Mouse (Mus musculus): ENCODE data around the gene Ell2. TPM values are rescaled to one million over a fixed set of nuclear protein-coding genes. Genes with fewer than 3 reads are reported as not detected.

The Ell2 gene
- polyA plus RNA-seq, 1 experiment from 2014 or later: 7.0 TPM

DNA sequence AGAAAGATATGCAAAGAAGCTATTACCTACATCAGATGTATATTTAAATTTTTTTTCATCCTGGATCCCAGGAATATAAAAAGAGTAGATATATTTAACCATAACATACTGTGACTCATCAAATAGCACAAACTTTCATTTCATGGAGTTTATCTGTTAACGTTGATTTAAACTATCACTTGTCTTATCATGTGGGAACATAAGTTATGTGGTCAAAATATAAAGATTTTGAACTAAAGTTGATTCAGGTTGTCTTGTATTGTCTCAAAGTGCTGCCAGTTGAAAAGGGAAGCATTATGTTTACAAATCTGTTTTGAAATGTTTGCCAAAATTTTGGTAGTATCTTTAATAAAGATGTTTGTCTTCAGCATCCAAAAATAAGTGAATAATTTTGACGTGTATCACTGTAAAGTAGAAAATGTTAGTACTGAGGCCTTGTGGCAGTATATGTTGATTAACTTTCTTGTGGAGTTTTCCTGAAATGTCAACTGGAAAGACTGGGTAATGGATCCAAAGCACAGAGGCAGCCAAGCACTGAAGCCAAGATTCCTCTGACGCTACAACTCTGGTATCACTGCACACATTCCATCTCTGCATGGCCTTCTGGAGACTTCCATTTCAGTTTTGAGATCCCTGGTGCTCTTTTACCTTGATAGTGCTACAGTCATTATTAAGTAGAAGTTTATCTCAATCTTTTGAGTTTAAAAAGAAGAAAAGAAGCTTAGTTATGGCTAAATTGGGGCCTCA is 65.6 kb downstream of the Ell2 start:
- Histone ChIP-seq H3K36me3 (no peaks in the 10 kb centered on the region), H3K9ac (no peak overlapping the region), H3K4me2 (replicated peaks) (no peak overlapping the region), H3K9me3 (no peaks in the 10 kb centered on the region), H3K27me3 (no peaks in the 10 kb centered on the region), H3K4me1 (no peaks in the 10 kb centered on the region), H3K4me3 (no peak overlapping the region), H3K27ac (no peak overlapping the region)
- ATAC-seq (ENCODE audit: insufficient number of reproducible peaks, insufficient read depth, low FRiP score, low TSS enrichment): no peak
- WGBS: 90% methylated on average over 3 of the region's 3 CpGs

DNA sequence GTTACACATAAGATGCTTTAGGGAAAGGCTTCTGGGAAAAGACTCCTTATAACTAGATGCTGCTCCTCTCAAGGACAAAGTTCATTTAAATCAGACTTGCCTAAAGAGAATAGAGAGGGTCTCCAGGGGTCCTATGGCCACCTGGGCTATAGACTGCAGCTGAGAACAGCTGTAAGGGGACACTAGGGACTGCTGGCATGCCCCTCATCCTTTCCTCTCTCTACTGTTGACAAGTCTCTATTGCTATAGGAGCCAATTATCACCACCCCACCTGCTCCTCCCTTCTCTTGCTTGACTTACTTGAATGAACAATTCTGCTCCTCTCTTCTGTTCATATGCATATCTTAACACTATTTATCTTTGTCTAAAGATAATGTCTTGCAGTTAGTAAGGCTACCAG is 69.4 kb downstream of the Ell2 start:
- ATAC-seq (ENCODE audit: insufficient number of reproducible peaks, insufficient read depth, low FRiP score, low TSS enrichment): no peak
- no peaks in the 10 kb centered on the region for H3K9me3 ChIP-seq
- no peak overlapping the region for H3K9ac ChIP-seq
- H3K4me3 ChIP-seq: no peak overlapping the region
- H3K4me2 ChIP-seq (replicated peaks): no peak overlapping the region
- H3K27me3 ChIP-seq: no peaks in the 10 kb centered on the region
- no peaks in the 10 kb centered on the region for H3K36me3 ChIP-seq
- no peaks in the 10 kb centered on the region for H3K4me1 ChIP-seq
- H3K27ac ChIP-seq: no peak overlapping the region

DNA sequence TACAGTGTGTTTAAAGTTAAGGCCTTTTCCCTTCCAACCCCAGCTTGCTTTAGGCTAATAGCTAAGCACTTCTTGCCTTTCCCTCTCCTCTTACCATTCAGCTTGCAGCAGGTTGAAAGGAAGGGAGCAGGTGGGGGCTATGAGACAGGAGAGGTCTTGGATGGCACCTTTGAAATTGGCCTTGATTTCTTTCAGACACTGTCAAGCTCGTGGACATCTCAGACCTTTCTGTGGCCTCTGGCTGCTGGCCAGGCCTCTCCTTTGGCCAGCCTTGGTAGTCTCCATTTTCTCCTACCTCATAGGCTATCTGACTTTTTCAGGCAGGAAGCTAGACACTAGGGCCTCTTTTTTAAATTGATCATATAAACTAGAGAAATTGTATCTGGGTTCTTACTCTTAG is 70.1 kb downstream of the Ell2 start:
- no peaks in the 10 kb centered on the region for H3K36me3 ChIP-seq
- H3K9me3 ChIP-seq: no peaks in the 10 kb centered on the region
- H3K4me1 ChIP-seq: no peaks in the 10 kb centered on the region
- no peak overlapping the region for H3K9ac ChIP-seq
- 65% methylated on average over 1 of the region's 1 CpGs for WGBS
- H3K4me3 ChIP-seq: no peak overlapping the region
- no peak overlapping the region for H3K4me2 ChIP-seq (replicated peaks)
- H3K27me3 ChIP-seq: no peaks in the 10 kb centered on the region
- no peak overlapping the region for H3K27ac ChIP-seq
- no peak for ATAC-seq (ENCODE audit: insufficient number of reproducible peaks, insufficient read depth, low FRiP score, low TSS enrichment)

DNA sequence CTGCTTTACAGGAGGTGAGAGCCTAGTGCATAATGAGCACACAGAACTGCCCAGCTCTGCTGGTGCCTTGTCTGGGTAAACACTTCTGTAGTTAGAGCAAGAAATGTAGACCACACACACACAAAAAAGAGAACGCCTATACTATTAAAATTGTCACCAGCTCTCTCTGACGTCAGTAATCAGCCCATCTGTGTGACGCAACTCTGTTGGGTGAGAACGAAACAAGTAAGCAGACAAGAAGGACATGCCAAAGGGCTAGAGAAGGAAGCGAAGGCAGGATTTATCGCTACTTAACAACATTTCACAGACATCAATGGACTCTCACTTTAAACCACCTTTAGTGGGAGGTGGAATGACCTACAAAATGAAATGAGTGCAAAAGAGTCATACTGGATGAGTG is 71.6 kb downstream of the Ell2 start:
- Histone ChIP-seq H3K9me3 (no peaks in the 10 kb centered on the region), H3K4me2 (replicated peaks) (no peak overlapping the region), H3K27ac (no peak overlapping the region), H3K4me1 (no peaks in the 10 kb centered on the region), H3K4me3 (no peak overlapping the region), H3K36me3 (no peaks in the 10 kb centered on the region), H3K9ac (no peak overlapping the region), H3K27me3 (no peaks in the 10 kb centered on the region)
- 84% methylated on average over 6 of the region's 6 CpGs for WGBS
- no peak for ATAC-seq (ENCODE audit: insufficient number of reproducible peaks, insufficient read depth, low FRiP score, low TSS enrichment)

DNA sequence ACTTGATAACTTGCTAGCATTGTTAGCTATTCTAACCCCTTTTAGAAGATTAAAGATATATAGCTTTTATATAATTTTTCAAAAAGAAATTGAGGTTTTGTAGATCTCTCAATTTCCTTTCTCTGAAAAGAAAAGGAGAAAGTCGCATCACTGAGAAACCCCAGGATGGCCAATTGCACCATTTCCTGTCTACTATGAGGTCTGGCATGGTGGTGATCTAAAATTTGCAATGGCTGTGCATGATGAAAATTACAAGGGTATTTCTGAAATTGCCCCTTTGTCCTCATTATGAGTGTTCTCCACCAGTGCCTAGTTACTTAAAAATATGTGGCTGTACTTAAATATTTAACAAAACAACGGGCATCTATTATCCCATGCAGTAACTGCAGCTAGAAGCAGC is 72.6 kb downstream of the Ell2 start:
- no peaks in the 10 kb centered on the region for H3K27me3 ChIP-seq
- WGBS: 86% methylated on average over 2 of the region's 2 CpGs
- ATAC-seq (ENCODE audit: insufficient number of reproducible peaks, insufficient read depth, low FRiP score, low TSS enrichment): no peak
- no peaks in the 10 kb centered on the region for H3K4me1 ChIP-seq
- no peaks in the 10 kb centered on the region for H3K36me3 ChIP-seq
- no peaks in the 10 kb centered on the region for H3K9me3 ChIP-seq
- no peak overlapping the region for H3K4me2 ChIP-seq (replicated peaks)
- H3K27ac ChIP-seq: no peak overlapping the region
- H3K9ac ChIP-seq: no peak overlapping the region
- H3K4me3 ChIP-seq: no peak overlapping the region

DNA sequence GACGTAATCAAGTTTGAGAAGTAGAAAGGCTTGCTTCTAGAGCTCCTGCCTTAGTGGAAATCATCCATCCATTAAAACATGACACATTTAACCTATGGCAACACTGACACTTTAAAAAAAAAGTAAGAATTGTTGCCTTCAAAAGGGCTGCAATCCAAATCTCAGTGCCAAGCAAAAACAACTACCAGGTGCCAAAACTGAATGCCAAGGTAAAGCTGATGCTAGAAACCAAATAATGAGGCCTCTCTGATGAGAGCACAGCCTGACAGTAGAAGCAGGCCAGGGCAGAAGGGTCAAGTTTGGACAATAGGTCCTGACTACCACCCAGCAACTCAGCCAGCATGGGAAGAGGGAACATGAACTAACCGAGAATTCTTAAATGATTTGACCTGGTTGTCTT is 73.5 kb downstream of the Ell2 start:
- no peaks in the 10 kb centered on the region for H3K9me3 ChIP-seq
- H3K4me3 ChIP-seq: no peak overlapping the region
- H3K27ac ChIP-seq: no peak overlapping the region
- no peak overlapping the region for H3K9ac ChIP-seq
- no peaks in the 10 kb centered on the region for H3K27me3 ChIP-seq
- H3K4me1 ChIP-seq: no peaks in the 10 kb centered on the region
- no peaks in the 10 kb centered on the region for H3K36me3 ChIP-seq
- WGBS: 61% methylated on average over 2 of the region's 2 CpGs
- ATAC-seq (ENCODE audit: insufficient number of reproducible peaks, insufficient read depth, low FRiP score, low TSS enrichment): no peak
- H3K4me2 ChIP-seq (replicated peaks): no peak overlapping the region

DNA sequence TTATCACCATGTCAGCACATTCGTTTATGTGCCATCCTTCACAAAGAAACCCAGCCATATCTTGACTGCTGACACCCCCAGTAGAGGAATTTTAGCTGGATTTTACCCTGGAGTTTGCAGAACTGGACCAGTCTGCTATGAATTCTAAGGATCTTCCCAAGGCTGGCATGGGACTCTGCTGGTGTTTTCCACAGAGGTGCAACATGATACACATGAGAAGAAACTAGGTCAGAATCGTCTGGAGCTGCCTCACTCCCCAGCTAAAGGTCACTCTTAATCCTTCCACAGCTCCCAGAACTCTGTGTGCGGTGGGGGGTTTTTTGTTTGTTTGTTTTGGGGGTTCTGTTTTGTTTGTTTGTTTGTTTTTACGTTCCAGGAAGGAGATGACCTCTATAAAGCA is 79.2 kb downstream of the Ell2 start:
- no peaks in the 10 kb centered on the region for H3K9me3 ChIP-seq
- 54% methylated on average over 4 of the region's 4 CpGs for WGBS
- H3K9ac ChIP-seq: no peak overlapping the region
- H3K4me1 ChIP-seq: no peaks in the 10 kb centered on the region
- H3K4me3 ChIP-seq: no peak overlapping the region
- H3K27me3 ChIP-seq: no peaks in the 10 kb centered on the region
- no peak overlapping the region for H3K27ac ChIP-seq
- H3K4me2 ChIP-seq (replicated peaks): no peak overlapping the region
- no peak for ATAC-seq (ENCODE audit: insufficient number of reproducible peaks, insufficient read depth, low FRiP score, low TSS enrichment)
- no peaks in the 10 kb centered on the region for H3K36me3 ChIP-seq

DNA sequence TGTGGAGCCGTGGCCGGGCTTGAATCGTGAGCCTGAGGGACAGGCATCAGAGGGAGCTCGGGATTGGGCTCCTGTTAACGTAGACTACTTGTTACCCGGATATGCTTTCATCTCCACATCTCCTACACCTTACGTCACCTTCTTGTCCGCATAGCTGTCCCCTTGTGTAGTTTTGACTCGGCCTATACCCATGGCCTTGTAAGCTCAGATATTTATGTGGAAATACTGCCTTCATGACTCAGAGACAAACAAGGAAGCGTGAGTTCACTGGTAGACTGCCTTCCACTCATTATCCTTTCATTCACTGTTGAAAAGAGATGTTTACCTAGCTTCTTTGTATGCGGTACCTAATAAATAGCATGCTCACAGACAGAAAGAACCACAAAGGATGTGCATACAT is 79.7 kb downstream of the Ell2 start:
- Histone ChIP-seq H3K4me2 (replicated peaks) (no peak overlapping the region), H3K9me3 (no peaks in the 10 kb centered on the region), H3K36me3 (no peaks in the 10 kb centered on the region), H3K27ac (no peak overlapping the region), H3K4me1 (no peaks in the 10 kb centered on the region), H3K9ac (no peak overlapping the region), H3K4me3 (no peak overlapping the region), H3K27me3 (no peaks in the 10 kb centered on the region)
- WGBS: 84% methylated on average over 11 of the region's 11 CpGs
- no peak for ATAC-seq (ENCODE audit: insufficient number of reproducible peaks, insufficient read depth, low FRiP score, low TSS enrichment)

DNA sequence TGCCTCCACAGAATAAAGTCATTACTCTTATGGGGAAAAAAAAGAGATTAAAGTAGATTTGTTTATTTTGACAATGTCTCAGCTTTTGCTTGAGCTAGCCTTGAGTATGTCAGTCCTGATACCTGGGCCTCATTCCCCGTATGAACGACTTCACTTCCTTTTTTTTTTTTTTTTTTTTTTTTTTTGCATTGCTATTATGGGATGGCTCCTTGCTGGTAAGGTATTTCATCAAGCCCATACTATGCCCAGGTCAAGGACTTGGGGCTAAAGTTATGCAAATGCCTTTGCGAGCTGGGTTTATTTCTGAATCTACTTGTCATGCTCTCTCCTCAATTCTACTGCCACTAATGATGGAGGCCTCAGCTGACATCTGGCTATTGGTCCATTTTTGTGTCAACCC is 80.8 kb downstream of the Ell2 start:
- H3K9ac ChIP-seq: no peak overlapping the region
- no peak overlapping the region for H3K4me3 ChIP-seq
- H3K4me2 ChIP-seq (replicated peaks): no peak overlapping the region
- H3K9me3 ChIP-seq: no peaks in the 10 kb centered on the region
- no peaks in the 10 kb centered on the region for H3K4me1 ChIP-seq
- no peak overlapping the region for H3K27ac ChIP-seq
- H3K36me3 ChIP-seq: no peaks in the 10 kb centered on the region
- ATAC-seq (ENCODE audit: insufficient number of reproducible peaks, insufficient read depth, low FRiP score, low TSS enrichment): no peak
- 79% methylated on average over 3 of the region's 3 CpGs for WGBS
- H3K27me3 ChIP-seq: no peaks in the 10 kb centered on the region

DNA sequence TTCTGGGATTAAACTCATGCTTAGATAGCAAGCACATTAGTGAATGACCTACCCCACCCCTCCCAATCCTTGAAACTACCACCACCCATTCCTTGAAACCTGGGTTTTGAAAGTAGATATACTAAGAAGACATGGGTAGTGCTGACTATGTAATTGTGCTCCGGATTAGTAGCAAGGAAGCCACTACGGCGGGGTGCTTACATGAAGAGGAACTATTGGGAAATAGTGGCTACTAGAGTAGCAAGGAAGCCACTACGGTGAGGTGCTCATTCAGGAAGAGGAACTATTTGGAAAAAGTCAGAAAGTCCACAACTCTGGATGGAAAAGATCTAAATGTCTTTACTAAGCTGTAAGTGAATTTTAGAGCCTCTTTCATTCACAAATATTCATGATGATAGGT is 81.6 kb downstream of the Ell2 start:
- H3K27ac ChIP-seq: no peak overlapping the region
- H3K27me3 ChIP-seq: no peaks in the 10 kb centered on the region
- H3K4me1 ChIP-seq: no peaks in the 10 kb centered on the region
- ATAC-seq (ENCODE audit: insufficient number of reproducible peaks, insufficient read depth, low FRiP score, low TSS enrichment): no peak
- no peak overlapping the region for H3K9ac ChIP-seq
- no peaks in the 10 kb centered on the region for H3K36me3 ChIP-seq
- 93% methylated on average over 4 of the region's 4 CpGs for WGBS
- no peak overlapping the region for H3K4me2 ChIP-seq (replicated peaks)
- H3K4me3 ChIP-seq: no peak overlapping the region
- H3K9me3 ChIP-seq: no peaks in the 10 kb centered on the region

DNA sequence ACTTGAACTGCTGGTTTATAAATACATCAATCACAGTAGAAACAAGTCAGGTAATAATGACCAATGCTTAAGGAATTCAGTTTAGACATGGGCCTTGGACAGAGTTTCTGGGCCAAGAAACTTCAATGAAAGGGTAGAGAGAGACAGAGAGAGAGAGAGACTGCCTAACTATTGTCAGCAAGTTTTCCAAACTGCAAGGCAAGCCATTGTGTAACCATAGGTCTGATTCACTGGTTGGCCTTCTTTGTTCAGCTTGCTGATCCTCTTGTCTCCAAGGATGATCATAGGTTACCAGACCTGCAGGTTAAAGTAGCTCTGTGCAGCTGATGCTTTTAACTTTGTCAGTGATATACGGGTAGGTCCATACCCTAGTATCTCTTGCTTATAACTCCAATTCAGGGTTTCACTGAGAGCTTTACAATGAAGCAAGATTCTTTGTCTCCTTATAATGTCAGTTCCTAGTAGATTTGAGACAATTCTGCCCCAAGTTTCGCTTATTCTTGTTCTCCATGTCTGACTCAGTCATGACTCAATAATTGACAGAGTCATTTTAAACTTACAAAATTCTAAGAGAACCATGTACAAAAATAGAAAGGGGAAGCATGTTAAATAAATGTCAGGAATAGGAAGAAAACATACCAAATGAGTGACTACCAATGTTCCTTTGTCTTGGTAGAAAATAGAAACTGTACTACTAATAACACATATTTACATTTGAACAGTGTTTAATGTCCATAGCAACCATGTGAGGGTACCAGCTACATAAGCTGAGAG is 82.7 kb downstream of the Ell2 start:
- Histone ChIP-seq H3K4me3 (no peak overlapping the region), H3K4me1 (no peaks in the 10 kb centered on the region), H3K36me3 (no peaks in the 10 kb centered on the region), H3K4me2 (replicated peaks) (no peak overlapping the region), H3K9ac (no peak overlapping the region), H3K27me3 (no peaks in the 10 kb centered on the region), H3K9me3 (no peaks in the 10 kb centered on the region), H3K27ac (no peak overlapping the region)
- WGBS: 84% methylated on average over 2 of the region's 2 CpGs
- ATAC-seq (ENCODE audit: insufficient number of reproducible peaks, insufficient read depth, low FRiP score, low TSS enrichment): no peak

DNA sequence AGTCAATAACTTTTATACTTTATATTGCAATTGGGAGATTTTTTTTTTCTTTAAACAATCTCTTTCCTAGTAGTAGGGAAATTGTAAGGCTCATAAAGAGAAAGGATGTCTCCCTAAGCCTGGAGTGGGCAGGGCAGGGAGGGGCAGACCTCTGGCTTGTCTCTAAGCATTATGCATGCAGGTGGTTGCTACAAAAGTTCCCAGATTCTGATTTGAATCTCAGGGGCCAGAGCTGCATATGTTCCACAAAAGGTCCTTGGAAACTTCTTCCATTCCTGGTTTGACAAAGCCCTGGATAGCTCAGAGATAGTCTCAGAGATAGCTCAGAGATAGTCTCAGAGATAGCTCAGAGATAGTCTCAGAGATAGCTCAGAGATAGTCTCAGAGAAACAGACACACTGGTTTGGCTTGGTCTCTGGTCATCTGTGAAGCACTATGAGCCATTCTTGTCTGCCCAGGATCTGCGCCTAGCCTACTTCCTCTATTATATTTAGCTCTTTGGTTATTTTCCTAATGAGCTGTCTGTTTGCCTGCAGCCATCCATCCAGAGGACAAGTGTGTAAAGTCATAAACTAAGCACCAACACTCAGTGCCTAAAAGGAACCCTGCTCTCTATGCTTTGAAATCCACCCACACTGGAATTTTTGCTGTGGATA is 84.1 kb downstream of the Ell2 start:
- Histone ChIP-seq H3K4me1 (no peaks in the 10 kb centered on the region), H3K4me2 (replicated peaks) (no peak overlapping the region), H3K27ac (no peak overlapping the region), H3K4me3 (no peak overlapping the region), H3K27me3 (no peaks in the 10 kb centered on the region), H3K36me3 (no peaks in the 10 kb centered on the region), H3K9ac (no peak overlapping the region), H3K9me3 (no peaks in the 10 kb centered on the region)
- WGBS: 75% methylated on average over 1 of the region's 1 CpGs
- no peak for ATAC-seq (ENCODE audit: insufficient number of reproducible peaks, insufficient read depth, low FRiP score, low TSS enrichment)
